Mouse (Mus musculus) spleen, adult 2 months (tissue): ENCODE results near the gene Fam129c. TPM values are rescaled to one million over a fixed set of nuclear protein-coding genes. Genes with fewer than 3 reads are reported as not detected.

Experiments used
- DNase-seq, 2 experiments: peaks; one replicate each; pipeline versions ENCODE4 v3.0.0 to v3.0.0-alpha.2; 2012 to 2021; ENCODE audit warnings: low spot score in 2 of 2, low read depth in 1 of 2
- H3K27ac ChIP-seq: fragments of 200-500 bp; 2 replicates; pipeline ENCODE4 v1.5.1; 2012; ENCODE audit warnings: low read length, inconsistent platforms; ENCODE audit not compliant: insufficient read depth
- H3K27me3 ChIP-seq: fragments of 200-500 bp; 2 replicates; pipeline ENCODE4 v1.6.1; 2012; ENCODE audit warnings: mild to moderate bottlenecking, moderate library complexity, low read length, inconsistent platforms; ENCODE audit not compliant: control insufficient read depth, insufficient read depth
- H3K36me3 ChIP-seq: fragments of 200-500 bp; 2 replicates; pipeline ENCODE4 v1.6.1; 2012; ENCODE audit warnings: mild to moderate bottlenecking, low read length, inconsistent platforms; ENCODE audit not compliant: control insufficient read depth, insufficient read depth
- H3K4me1 ChIP-seq: fragments of 200-500 bp; 2 replicates; pipeline ENCODE4 v1.6.1; 2011; ENCODE audit warnings: inconsistent platforms; ENCODE audit not compliant: control insufficient read depth, insufficient read depth, insufficient read length
- H3K4me3 ChIP-seq: fragments of 200-500 bp; 2 replicates; pipeline ENCODE4 v1.5.1; 2011; ENCODE audit warnings: mild to moderate bottlenecking, inconsistent platforms; ENCODE audit not compliant: insufficient read depth, insufficient read length; ENCODE audit errors: extremely low read depth
- CTCF ChIP-seq: fragments of 200-500 bp; IDR thresholded peaks from 2 replicates; pipeline ENCODE4 v1.5.1; 2011; ENCODE audit warnings: mild to moderate bottlenecking, inconsistent platforms; ENCODE audit not compliant: insufficient read depth, insufficient read length, insufficient replicate concordance; ENCODE audit errors: extremely low read depth
- POLR2A ChIP-seq: fragments of 200-500 bp; IDR thresholded peaks from 2 replicates; pipeline ENCODE4 v1.6.1; 2011; ENCODE audit warnings: low read depth, low read length, inconsistent platforms
- WGBS: fragments of 180-500 bp; shearing (Covaris S2); methylation state at CpG from one replicate; pipeline ENCODE4 v1.1.7; 2018; 5-methylcytosine and 5-hydroxymethylcytosine counted together
- polyA plus RNA-seq: library from polyadenylated mRNA; depleted of rRNA; stranded (reverse); fragments of >200 nt; gene quantifications from 2 replicates; pipeline ENCODE4 v1.2.3, GENCODE M21; 2012

Fam129c gene
- polyA plus RNA-seq, 1 experiment: 115 TPM

- peak overlapping the region; percentile 43; the same call in 1 of the 2 replicates for H3K4me3 ChIP-seq
- H3K27ac ChIP-seq: no peak overlapping the region
- WGBS: 38% methylated on average over 32 of the region's 32 CpGs
- H3K4me1 ChIP-seq: peaks cover 19% of the 10 kb centered on the region
- TF ChIP-seq CTCF (no peak), POLR2A (no peak)
- peaks cover 8% of the 10 kb centered on the region for H3K36me3 ChIP-seq
- H3K27me3 ChIP-seq: no peaks in the 10 kb centered on the region
- DNase-seq: no peak
Observed at GRCm38 (mm10) chr8:71602666-71603334, 5.4 kb downstream of the Fam129c start.

GRCm38 (mm10) chr8:71604021-71604420 is 6.6 kb downstream of the Fam129c start:
- H3K27me3 ChIP-seq: no peaks in the 10 kb centered on the region
- no peak for DNase-seq
- H3K36me3 ChIP-seq: peaks cover 8% of the 10 kb centered on the region
- H3K4me3 ChIP-seq: no peak overlapping the region
- 91% methylated on average over 7 of the region's 7 CpGs for WGBS
- no peak overlapping the region for H3K27ac ChIP-seq
- H3K4me1 ChIP-seq: peaks cover 18% of the 10 kb centered on the region
- TF ChIP-seq CTCF: no peak
- TF ChIP-seq POLR2A: no peak

DNA sequence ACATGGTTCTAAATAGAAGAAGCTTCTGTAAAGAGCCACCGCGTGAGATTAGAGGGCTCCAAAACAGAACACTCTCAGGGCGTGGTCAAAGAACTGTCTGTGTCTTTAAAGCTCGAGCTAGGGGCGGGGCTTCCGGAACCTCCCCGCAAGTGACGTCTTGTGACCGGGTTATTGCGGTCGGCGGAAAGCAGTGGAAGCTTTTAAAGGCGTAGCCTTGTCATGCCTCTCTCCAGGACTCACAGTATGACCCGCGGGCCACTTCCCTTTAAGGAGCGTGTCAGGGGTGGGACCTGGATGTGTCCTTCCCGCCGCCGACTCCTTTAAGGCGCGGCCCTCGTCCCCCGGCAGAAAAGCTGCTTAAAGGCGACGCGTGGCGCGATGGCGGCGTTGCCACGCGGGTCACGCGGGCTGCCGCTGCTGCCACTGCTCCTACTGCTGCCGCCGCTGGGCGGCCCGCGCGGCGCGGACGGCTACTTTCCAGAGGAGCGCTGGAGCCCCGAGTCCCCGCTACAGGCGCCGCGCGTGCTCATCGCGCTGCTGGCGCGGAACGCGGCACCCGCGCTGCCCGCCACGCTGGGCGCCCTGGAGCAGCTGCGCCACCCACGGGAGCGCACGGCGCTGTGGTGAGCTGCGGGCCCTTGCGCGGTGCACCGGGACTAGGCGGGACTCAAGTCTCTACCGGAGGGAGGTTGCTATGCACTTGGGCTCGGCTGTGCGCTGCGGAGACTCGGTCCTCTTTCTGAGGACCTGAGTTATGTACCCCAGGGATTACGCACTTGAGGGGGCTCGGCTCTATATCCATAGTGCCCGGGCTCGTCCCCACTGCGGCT is 13.6 kb downstream of the Fam129c start, which contains the start of gene Colgalt1:
Gene Colgalt1, plus strand, starts transcription at position 177 of the 830 bp plus-strand sequence.
- H3K27me3 ChIP-seq: no peaks in the 10 kb centered on the region
- peaks cover 10% of the 10 kb centered on the region for H3K36me3 ChIP-seq
- no peak for TF ChIP-seq CTCF
- peak; percentile 42; the same call in 1 of the 2 replicates for TF ChIP-seq POLR2A
- H3K27ac ChIP-seq: peak within 1 kb of the TSS; percentile 83
- H3K4me3 ChIP-seq: peak within 1 kb of the TSS; percentile 81
- DNase-seq: peak; percentile 96 to 99
- H3K4me1 ChIP-seq: peaks cover 8% of the 10 kb centered on the region; the same call in 1 of the 2 replicates
- under 1% methylated on average over 82 of the region's 82 CpGs for WGBS

DNA sequence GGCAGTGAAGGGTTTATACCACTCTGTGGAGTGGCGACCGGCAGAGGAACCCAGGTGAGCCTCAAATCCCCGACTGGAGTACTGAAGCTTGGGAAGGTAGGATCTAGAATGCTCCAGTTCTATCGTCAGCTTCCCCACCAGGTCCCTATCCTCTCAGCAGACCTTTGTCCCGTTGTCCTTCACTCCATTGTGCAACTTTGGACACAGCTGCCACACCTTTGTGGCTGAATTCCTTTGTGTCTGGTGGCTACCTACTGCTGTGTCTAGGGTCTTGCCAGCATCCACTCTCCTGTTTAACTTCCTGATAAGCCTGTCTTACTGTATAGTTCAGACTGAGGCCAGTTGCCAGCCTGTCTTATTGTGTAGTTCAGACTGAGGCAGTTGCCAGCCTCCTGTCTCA is 14.7 kb downstream of the Fam129c start:
- H3K4me1 ChIP-seq: peaks cover 8% of the 10 kb centered on the region; the same call in 1 of the 2 replicates
- peak overlapping the region; percentile 81; the same call in 1 of the 2 replicates for H3K4me3 ChIP-seq
- TF ChIP-seq POLR2A (no peak), CTCF (no peak)
- no peak for DNase-seq
- H3K27ac ChIP-seq: peak overlapping the region; percentile 27; the same call in 1 of the 2 replicates
- 34% methylated on average over 5 of the region's 5 CpGs for WGBS
- peaks cover 14% of the 10 kb centered on the region for H3K36me3 ChIP-seq
- no peaks in the 10 kb centered on the region for H3K27me3 ChIP-seq

- H3K27ac ChIP-seq: peak overlapping the region; percentile 27
- 17% methylated on average over 4 of the region's 4 CpGs for WGBS
- H3K27me3 ChIP-seq: no peaks in the 10 kb centered on the region
- no peak overlapping the region for H3K4me3 ChIP-seq
- DNase-seq: no peak
- peaks cover 25% of the 10 kb centered on the region for H3K36me3 ChIP-seq
- TF ChIP-seq POLR2A: no peak
- TF ChIP-seq CTCF: no peak
- peaks cover 8% of the 10 kb centered on the region; the same call in 1 of the 2 replicates for H3K4me1 ChIP-seq
Observed at GRCm38 (mm10) chr8:71613418-71613817, 16.0 kb downstream of the Fam129c start.

- TF ChIP-seq CTCF (no peak), POLR2A (no peak)
- Histone ChIP-seq H3K27me3 (no peaks in the 10 kb centered on the region), H3K27ac (no peak overlapping the region), H3K4me3 (no peak overlapping the region), H3K36me3 (peaks cover 63% of the 10 kb centered on the region), H3K4me1 (no peaks in the 10 kb centered on the region; the same call in 1 of the 2 replicates)
- DNase-seq: no peak
- WGBS: 100% methylated on average over 2 of the region's 2 CpGs
Observed at GRCm38 (mm10) chr8:71619786-71620185, 22.3 kb downstream of the Fam129c start.
